Mouse (Mus musculus) bone marrow macrophage, adult 2 months (primary cell): ENCODE measurements at regions not wholly inside any gene's neighbourhood (a gene's known extent, or its start where the extent isn't known, plus 50 kb on each side); places are given as distances from the start of the nearest gene placed in this dataset.

ENCODE experiments used
- CTCF ChIP-seq: IDR thresholded peaks from 2 replicates; pipeline ENCODE4 v1.5.1; 2012; ENCODE audit warnings: low read depth, mild to moderate bottlenecking, low read length, moderate library complexity
- POLR2A ChIP-seq: IDR thresholded peaks from 2 replicates; pipeline ENCODE4 v1.6.1; 2012; ENCODE audit warnings: mild to moderate bottlenecking, low read depth, low read length, borderline replicate concordance

DNA sequence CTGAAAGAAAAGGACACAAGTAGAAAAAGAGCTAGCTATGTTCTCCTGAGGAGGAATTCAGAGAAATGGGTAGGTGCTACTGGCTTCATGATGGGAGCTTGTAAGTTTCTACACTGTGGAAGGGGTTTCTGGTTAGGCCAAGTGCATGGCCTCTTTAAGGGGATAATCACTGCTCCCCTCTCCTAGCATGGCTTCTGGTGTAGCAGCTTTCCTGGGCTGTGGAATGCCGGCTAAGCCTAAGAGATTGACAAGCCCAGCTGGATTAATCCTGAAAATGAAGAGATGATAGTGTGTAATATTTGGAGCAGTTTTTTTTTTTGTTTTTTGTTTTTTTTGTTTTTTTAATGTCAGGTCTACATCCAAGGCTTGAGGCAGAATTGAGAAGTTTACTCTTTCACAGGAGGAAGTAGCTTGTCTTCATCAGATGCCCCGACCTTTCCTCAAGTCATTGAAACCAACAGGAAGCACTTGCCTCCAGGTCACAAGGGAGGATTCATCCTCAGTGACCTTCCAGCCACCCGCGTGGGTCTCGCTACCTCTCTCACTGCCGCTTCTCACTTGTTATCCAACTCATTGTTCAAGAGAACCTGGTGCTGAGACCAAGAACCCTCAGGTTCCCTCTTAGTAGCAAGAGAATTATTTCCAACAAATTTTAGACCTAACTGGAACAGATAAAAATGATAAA lies 144.5 kb downstream of the Qrsl1 start:
- TF ChIP-seq POLR2A (no peak), CTCF (no peak)
